Mouse (Mus musculus) spleen, adult 12 weeks (tissue): ENCODE measurements around the gene Zfand5.
"Not testable (repeated sequence)": the region's sequence is repeated elsewhere in the genome, so short reads cannot be mapped to it uniquely, and the experiment has no call there.

ENCODE experiments used
- DNase-seq: peaks from one replicate; pipeline ENCODE4 v3.0.0; 2022; ENCODE audit warnings: low spot score

The Zfand5 gene

DNA sequence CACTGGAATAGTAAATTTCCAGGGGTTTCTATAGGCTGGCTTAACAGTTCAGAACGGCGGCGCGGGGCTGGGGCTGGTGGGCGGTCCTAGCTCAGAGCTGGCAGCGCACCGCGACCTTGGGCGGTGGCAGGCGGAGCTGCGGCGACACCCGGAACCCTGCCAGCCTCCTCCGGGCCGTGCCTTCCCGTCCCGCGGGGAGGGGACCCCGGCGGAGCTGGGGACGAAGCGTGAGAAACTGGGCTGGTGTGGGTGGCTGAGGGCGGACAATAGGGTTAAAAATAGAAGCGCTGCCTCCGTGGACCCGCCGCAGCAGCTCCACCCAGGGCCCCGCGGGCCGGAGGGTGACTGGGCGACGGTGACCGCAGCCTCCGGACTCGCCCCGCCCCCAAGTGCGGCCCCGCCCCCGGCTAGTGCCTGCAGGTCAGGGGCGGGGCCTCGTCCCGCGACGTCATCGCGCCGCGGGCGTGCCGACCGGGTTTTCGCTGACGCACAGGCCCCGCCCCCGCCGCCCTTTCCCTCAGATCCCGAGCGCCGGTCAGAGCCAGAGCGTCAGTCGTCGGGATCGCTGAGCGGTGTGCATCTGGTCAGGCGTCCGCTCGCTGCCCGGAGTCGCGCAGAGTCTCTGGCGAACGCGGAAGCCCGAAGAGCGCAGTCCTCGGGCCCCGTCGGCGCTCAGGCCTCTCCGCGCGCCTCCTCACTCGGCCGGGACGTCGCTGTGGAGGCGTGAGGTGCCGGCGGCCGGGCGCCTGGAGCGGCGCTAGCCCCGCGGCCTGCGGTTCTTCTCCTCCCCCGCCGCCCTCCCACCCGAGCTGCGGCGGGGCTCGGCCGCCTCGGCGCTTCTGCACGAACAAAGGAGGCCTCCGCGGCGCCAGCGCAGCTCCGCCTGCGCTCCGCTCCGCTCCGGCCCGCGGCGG is at the start of gene Zfand5:
Zfand5 (plus strand) TSS at position 538 of the 914 bp plus-strand sequence.
- peak; percentile 99 for DNase-seq

DNA sequence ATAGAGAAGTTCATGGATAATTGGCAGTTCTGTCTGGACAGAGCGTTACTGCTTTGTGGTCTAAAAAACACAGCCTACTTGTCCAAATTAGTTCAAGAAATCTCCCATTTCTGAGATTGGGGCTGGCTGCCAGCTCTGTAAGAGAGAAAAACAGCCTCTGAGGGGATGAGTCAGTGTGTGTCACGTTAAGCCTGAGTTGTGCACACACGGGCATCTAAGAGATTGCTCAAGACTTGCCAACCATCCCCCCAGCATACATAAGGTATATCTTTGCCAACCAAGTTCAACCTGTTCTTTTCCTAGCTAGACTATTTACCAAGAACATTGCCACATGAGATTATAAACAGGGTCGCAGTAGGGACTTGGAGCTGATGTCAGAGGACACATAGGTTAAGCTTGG is 44.9 kb upstream of the Zfand5 start:
- DNase-seq = no peak

DNA sequence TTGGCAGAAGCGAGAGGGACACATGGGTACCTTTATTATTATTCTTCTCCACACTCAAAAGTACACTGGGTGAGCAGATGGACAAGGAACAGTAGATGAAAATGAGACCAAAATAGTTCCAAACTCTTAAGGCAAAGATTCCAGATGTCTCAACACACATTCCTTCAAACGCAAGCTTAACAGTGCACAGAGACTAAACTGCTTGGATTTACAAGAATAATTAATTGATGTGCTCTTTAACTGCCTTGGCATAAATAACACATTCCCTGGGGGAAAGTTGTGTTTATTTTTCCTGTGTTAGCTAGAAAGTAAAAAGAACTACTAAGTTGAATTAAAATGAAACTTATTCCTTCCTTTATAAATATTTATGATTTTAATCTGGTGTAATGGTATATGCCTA is 44.3 kb upstream of the Zfand5 start:
- no peak for DNase-seq

DNA sequence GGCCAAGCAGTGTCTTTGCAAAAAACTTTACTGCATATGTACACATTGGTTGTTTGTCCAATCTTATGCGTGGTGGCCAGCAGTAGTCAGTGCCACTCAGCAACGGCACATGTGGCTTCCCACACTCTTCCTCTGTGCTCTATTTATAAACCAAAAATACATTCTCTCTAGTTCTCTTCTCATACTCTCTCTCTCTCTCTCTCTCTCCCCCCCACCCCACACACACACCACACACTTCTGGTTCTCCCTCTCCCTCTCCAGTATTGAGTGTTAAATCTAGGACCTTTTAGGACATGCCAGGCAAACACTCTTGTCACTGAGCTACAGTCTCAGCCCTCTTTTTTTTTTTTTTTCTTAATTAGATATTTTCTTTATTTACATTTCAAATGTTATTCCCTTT is 23.3 kb upstream of the Zfand5 start:
- DNase-seq = not testable (repeated sequence)

DNA sequence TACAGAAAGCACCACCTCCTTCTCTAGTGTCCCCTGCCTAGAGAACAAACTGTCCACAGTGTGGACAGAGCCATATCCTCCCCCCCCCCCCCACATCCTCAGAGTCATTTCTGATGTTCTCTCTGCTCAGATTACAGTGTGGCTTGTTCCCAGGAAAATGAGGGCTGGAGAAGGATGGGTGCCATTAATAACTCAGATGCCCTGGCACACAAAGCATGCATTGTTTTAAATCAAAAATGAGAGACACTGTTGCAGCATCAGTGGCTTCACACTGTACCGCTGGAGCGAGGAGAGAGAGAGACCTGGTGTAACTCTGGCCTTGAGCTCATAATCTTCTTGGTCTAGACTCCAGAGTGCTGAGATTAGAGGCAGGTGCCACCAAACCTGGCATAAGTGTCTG is 18.2 kb upstream of the Zfand5 start:
- DNase-seq = no peak

DNA sequence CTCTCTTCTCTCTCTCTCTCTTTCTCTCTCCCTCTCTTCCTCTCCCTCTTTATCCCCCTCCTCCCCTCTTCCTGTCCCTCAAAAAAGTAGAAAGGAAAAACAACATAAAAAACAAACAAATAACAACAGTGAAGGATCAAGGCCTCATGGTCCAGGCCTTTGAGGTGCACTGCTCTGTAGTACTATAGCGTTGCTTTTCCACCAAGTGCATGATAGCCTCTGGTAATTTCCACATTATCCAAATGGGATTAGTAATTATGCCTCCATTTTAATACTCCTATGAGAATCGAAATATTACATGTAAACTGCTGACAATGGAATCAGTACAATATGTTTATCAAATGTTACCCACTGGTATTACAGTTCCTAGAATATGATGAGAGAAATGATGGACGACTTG is 16.2 kb upstream of the Zfand5 start:
- no peak for DNase-seq

DNA sequence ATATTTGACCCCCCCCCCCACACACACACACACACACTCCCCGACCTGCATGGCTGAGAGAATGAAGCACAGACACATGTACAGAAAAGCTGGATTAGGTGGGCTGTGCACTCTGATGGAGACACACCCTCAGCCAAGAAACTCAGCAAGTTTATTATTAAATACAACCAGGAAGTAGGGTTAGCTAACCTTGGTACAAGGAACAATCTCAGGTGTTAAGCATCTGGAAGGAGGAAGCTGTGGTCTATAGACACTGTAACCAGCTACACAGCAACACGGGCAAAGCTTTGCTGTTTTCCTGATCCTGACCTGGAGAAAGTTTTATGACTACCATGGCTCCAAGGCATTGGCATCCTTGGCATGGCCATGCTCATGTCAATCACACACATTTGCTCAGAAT is 12.6 kb upstream of the Zfand5 start:
- no peak for DNase-seq

DNA sequence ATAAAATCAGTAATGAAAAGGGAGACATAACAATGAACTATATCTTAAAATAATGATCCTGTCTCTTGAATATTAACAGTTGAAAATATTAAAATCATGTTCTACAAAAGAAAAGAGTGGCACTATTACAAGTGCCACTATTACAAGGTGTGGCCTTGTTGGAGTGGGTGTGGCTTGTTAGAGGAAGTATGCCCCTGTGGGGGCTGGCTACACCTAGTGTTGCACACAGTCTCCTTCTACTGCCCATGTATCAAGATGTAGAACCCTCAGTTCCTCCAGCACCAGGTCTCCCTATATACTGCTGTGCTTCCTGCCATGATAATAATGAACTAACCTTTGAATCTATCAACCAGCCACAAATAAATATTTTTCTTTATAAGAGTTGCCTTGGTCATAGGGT is 11.8 kb upstream of the Zfand5 start:
- no peak for DNase-seq

DNA sequence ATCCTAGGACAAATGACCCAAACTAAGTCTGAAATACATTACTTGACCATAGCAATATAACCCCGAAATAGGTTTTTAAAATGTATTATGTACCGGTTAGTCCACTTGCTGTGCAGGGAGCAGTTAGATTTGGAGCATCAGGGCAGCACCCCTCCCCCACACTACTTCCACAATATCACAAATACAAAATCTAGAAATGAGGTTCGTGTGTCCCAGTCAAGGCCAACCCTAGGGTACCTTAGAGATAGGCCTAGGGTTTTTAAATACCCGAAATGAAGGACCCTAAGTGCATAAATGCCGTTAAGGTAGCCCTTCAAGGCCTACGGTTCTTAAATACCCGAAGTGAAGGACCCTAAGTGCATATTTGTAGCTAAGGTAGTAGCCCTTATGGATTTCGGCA is 892 bp upstream of the Zfand5 start:
- no peak for DNase-seq

DNA sequence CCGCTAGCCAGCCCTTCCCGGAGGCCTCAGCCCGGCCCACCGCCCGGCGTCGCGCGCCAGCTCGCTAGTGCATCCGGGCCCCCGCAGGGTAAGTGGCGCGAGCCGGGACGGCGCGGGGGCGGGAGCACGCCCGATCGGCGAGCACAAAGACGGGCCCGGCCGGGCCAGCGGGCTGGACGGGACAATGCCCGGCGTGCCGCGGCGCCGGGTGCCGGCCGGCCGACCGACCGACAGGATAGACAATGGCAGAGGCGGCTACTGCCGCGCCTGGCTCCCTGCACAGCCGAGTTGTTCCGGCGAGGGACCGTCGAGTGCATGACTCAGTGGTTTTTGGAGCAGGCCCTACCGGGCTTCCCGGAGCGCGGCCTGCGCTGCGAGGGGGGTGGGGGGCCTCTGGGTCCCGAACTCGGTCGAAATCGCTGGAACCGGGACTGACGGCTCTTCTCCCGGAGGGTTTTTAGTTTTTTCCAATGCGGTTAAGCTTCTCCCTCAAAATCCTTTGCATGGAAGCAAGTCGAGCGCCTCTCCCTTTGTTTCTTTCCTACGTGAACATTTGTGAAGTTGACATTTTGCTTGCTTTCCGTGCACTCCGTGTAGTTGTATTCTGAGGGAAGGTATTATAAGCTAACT is 692 bp downstream of the Zfand5 start:
- DNase-seq = peak; percentile 76

DNA sequence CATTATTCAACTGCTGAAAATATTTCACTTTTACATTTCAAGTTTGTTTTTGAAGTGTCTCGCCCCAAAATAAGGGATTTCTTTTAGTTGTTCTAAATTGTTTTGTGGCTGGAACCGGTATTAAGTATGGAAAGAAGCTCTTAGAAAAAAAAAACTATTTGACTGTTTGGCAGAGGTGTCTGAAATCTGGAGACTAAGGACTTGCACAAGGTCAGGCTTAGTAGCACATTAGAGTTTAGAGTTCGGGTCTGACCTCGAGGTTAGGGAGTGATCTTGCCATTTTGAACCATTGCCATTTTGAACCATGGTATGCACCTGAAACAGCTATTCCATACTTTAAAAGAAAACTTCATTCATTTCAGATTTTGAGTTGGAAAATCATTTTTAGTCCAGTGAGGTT is 1.4 kb downstream of the Zfand5 start:
- DNase-seq = no peak

DNA sequence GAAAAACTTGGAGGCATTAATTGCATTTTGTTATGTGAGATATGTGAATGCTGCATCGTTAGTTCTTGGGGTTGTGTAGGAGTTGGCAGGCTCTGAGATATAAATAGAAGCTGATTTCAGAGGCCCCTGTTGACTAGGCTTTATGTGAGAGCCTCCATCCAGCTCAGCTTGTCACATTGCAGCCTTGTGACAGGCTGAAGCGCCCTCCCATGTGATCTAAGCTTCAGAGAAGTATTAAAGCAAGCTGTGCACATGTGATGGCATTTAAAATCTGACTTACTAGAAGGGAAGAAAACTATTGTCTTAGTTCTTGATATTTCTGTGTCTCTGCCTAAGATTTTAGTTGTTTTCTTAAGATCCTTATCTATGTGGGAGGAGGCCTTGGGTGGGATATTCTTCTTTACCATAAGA is 2.1 kb downstream of the Zfand5 start:
- DNase-seq = peak; percentile 25

DNA sequence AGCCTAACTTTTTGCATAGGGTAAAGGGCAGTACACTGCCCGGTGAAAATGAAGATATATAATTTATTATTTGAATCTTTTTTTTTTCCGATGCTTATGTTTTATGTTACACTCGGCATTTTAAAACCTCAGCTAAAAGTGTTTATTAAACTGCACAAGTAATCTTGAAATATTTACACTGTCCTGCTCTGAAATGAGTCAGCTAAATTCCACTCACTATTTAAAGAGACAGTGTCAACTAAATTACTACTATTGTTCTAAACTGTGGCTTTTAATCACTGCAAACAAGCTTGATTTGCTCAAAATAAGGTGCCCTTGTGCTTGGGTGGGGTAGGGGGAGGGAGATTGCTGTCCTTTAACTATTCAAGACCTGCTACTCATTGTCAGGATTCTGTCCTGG is 2.6 kb downstream of the Zfand5 start:
- no peak for DNase-seq

DNA sequence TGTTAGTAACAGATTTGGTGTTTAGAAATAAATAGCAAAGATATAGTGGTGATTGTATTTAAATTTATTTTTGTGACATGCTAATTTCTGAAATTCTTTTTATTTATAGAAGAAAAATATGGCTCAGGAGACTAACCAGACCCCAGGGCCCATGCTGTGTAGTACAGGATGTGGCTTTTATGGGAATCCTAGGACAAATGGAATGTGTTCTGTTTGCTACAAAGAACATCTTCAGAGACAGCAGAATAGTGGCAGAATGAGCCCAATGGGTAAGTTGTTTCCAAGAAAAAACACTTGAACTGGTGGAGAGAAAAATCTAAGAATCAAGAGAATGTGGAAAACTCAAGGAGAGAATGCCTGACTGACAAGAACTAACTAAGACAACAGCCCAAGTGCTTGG is 4.2 kb downstream of the Zfand5 start:
- DNase-seq = no peak

DNA sequence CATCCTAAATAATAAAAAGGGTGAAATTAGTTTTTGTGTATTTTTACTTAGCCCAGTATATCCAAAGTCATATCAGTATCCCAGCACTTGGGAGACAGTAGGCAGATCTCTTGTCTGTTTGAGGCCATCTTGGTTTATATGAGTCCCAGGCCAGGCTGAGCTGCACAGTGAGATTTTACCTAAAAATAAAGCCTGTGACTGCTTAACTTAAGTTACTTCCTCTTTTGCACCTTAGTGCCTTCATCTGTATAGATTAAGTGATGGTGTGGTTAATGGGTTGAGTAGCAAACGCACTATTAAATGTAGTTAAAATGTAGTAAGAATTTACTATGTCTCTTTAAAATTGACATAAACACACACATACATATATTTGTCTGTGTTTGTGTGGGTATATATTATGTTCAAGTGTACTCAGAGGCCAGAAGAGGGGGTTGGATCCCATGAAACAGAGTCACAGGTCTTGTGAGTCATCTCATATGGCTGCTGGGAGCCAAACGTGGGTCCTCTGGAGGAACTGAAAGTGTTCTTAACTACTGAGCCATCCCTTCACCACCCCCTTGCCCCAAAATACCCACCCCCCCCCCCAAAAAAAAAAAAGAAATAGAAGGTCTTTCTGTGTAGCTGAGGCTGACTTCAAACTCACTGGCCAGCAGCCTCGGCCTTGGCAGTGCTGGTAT is 14.5 kb downstream of the Zfand5 start:
- no peak for DNase-seq

DNA sequence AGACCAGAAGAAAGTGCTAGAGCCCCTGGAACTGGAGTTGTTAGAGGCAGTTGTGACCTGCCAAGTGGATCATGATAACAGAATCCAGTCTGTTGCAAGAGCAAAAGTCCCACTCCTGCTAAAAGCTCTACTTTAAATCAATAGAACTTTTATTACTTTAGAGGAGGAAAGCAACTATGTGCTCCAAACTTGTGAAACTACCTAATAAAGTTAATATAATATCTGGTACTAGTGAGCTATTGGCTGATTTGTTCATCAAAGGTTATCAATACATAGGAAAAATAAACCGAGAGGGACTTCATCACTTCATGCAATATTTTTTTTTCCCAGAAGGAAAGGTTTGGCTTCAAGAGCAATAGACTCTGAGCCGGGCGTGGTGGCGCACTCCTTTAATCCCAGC is 25.3 kb downstream of the Zfand5 start:
- DNase-seq = no peak

DNA sequence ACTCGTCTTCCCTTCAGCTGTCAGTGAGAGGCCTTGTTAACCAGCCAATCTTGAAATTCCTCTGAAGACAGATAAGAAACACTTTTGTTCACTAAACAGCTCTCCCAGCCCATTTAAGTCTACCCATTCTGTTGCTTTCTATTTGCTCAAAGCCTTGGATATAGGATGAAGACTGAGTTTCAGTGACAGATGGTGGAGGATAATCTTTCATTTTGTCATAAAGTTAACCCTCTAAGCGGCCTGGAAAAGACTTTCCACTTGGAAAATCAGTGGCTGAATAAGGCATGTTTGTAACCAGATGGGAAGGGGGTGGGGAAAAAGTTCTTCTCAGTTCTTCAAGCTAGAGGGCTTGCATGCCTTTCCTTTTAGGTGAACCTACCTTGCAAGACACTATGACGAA is 29.7 kb downstream of the Zfand5 start:
- DNase-seq = no peak

DNA sequence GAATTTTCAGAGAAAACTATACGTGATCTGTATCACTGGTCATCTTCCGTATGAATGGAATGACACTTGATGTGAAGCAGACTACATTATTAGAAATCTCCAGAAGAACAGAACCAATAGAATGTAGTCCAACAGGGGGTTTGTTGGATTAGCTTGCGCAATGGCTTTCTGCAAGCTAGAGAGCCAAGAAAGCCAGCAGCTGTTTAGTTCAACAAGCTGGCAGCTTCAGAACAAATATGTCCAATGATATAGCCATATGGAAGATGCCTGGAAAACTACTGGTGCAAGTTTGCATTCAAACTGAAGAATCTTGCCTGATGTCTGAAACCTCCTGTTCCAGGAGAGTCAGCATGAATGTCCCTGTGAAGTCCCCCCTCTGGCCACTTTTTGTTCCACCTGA is 35.7 kb downstream of the Zfand5 start:
- no peak for DNase-seq

DNA sequence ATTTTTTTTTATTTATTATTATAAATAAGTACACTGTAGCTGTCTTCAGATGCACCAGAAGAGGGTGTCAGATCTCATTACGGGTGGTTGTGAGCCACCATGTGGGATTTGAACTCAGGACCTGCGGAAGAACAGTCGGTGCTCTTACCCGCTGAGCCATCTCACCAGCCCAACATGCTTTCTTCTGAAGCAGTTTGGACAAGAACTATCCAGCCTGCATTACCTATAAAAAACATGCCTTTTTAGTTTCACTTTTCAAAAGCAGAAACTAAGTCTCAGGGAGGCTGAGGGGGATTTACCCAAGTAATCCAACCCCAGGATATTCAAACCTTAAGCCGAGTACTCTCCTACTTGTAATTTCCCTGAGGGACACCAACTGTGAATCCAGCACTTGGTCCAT is 38.3 kb downstream of the Zfand5 start:
- not testable (repeated sequence) for DNase-seq

DNA sequence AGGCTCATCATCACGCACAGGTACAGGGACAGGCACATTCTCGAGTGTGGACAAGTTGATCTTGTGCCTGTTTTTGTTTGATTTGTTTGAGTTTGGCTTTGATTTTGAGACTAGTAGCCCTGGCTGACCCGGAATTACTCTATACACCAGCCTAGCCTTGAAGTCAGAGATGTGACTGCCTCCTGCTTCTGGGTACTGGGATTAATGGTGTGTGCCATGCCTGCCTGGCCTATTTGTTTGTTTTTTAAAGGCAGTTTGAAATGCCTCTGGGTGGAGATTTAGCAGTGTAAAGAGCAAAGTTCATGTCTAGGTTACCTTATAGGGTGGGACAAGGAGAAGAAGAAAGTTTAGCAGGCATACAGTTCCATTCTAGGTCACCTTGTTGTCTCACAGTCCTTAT is 43.6 kb downstream of the Zfand5 start:
- DNase-seq = no peak

DNA sequence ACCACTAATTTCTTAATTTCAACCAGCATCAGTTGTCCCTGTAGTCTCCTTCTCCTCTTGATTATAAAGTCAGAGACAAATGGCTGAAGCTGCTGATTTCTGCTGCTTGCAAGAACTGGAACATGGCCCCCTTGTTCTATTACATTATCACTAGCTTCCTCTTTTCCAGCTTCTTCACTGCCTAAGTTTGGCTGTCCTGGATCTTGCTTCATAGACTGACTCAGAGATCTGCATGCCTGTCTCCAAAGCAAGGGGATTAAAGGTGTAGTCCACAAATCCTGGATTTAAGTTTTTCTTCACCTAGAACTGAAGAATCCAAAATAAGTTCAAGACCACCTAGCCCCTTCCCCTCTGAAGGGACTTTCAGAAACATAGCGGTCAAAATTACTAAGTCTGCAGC is 47.5 kb downstream of the Zfand5 start:
- DNase-seq = no peak

DNA sequence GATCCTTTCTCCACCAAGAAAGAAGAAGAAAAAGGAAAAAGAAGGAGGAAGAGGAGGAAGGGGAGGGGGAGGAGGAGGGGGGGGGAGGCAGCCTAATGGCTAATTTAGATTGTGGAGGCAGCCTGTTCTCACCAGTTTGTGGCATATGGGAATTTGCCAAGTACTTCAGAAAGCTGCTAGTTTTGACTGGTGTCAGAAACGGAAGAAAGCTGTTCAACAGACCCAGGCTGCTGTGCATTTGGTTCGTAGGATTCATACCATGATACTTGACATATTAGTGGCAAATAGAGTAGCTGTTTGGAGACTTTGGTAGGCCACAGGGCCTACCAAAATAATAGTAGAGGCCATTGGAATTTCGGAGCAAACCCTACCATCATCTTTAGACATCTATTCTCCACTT is 53.3 kb downstream of the Zfand5 start:
- DNase-seq = no peak

DNA sequence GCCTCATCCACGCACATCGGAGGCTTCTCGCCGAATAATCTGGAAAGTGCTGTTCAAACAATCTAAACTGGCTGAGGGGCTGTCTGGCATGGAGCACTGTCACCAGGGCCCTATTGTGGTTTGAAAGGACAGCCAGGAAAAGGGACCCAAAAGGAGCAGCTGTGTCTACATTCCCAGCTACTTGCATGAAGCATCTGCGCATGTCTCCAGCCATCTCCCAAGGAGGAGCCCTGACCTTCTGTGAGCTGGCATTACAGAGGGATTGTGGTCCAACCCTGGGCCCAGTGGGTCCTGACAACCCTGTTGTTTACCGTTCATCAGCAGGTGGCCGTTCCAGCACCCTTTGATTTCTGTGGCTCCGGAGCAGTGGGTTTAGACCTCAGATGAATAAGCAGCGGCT is 56.9 kb downstream of the Zfand5 start:
- DNase-seq = no peak
